Mouse (Mus musculus): ENCODE data around the gene Aak1. TPM values are rescaled to one million over a fixed set of nuclear protein-coding genes. Genes with fewer than 3 reads are reported as not detected.

Gene Aak1
- total and polyA plus RNA-seq, 2 experiments from 2014 or later: 9.2 to 46.7 TPM

GRCm38 (mm10) chr6:86849692-86850445 is 552 bp downstream of the Aak1 start:
- peak overlapping the region; percentile 98 for H3K27ac ChIP-seq (ENCODE audit: low read depth)
- no peaks in the 10 kb centered on the region for H3K36me3 ChIP-seq (replicated peaks; ENCODE audit: control insufficient read depth, insufficient read depth, low read length)
- H3K4me3 ChIP-seq (ENCODE audit: low read depth, low read length): peak overlapping the region; percentile 86
- H3K9ac ChIP-seq (replicated peaks; ENCODE audit: low read depth, low read length): peak overlapping the region; percentile 87
- no peaks in the 10 kb centered on the region for H3K27me3 ChIP-seq (ENCODE audit: control insufficient read depth, insufficient read depth, low read length)
- TF ChIP-seq EP300 (IDR thresholded peaks at IDR 0.05; ENCODE audit: low read depth): no peak
- no peak for TF ChIP-seq CTCF (IDR thresholded peaks at IDR 0.05; ENCODE audit: low read depth)
- H3K4me1 ChIP-seq (ENCODE audit: control insufficient read depth, insufficient read depth): peaks cover 35% of the 10 kb centered on the region
- ATAC-seq (ENCODE audit: insufficient read depth, low read depth) (peak; percentile 34), DNase-seq (ENCODE audit: low spot score) (peak; percentile 61)
- no peaks in the 10 kb centered on the region for H3K9me3 ChIP-seq (replicated peaks; ENCODE audit: control insufficient read depth, low read length)
- peak overlapping the region; percentile 75 for H3K4me2 ChIP-seq (ENCODE audit: low read depth, low read length)
- WGBS: under 1% methylated on average over 35 of the region's 36 CpGs

- DNase-seq (ENCODE audit: low spot score) (no peak), ATAC-seq (ENCODE audit: insufficient read depth, low read depth) (no peak)
- H3K9ac ChIP-seq (replicated peaks; ENCODE audit: low read depth, low read length): peak overlapping the region; percentile 87
- peaks cover 5% of the 10 kb centered on the region; the same call in 1 of the 2 replicates for H3K36me3 ChIP-seq (replicated peaks; ENCODE audit: control insufficient read depth, insufficient read depth, low read length)
- H3K9me3 ChIP-seq (replicated peaks; ENCODE audit: control insufficient read depth, low read length): no peaks in the 10 kb centered on the region
- no peaks in the 10 kb centered on the region for H3K27me3 ChIP-seq (ENCODE audit: control insufficient read depth, insufficient read depth, low read length)
- peak overlapping the region; percentile 98 for H3K27ac ChIP-seq (ENCODE audit: low read depth)
- peak overlapping the region; percentile 86 for H3K4me3 ChIP-seq (ENCODE audit: low read depth, low read length)
- TF ChIP-seq CTCF (IDR thresholded peaks at IDR 0.05; ENCODE audit: low read depth) (no peak), EP300 (IDR thresholded peaks at IDR 0.05; ENCODE audit: low read depth) (no peak)
- H3K4me1 ChIP-seq (ENCODE audit: control insufficient read depth, insufficient read depth): peaks cover 37% of the 10 kb centered on the region
- WGBS: 4% methylated on average over 4 of the region's 4 CpGs
- peak overlapping the region; percentile 75 for H3K4me2 ChIP-seq (ENCODE audit: low read depth, low read length)
These were observed 1.3 kb downstream of the Aak1 start for GRCm38 (mm10) chr6:86850588-86850987.

GRCm38 (mm10) chr6:86851561-86851960 is 2.2 kb downstream of the Aak1 start:
- Histone ChIP-seq H3K9ac (replicated peaks; ENCODE audit: low read depth, low read length) (peak overlapping the region; percentile 87; the same call in 1 of the 2 replicates), H3K4me2 (ENCODE audit: low read depth, low read length) (peak overlapping the region; percentile 75), H3K9me3 (replicated peaks; ENCODE audit: control insufficient read depth, low read length) (no peaks in the 10 kb centered on the region), H3K4me1 (ENCODE audit: control insufficient read depth, insufficient read depth) (peaks cover 37% of the 10 kb centered on the region), H3K27me3 (ENCODE audit: control insufficient read depth, insufficient read depth, low read length) (no peaks in the 10 kb centered on the region), H3K27ac (ENCODE audit: low read depth) (peak overlapping the region; percentile 98), H3K36me3 (replicated peaks; ENCODE audit: control insufficient read depth, insufficient read depth, low read length) (peaks cover 7% of the 10 kb centered on the region; the same call in 1 of the 2 replicates), H3K4me3 (ENCODE audit: low read depth, low read length) (peak overlapping the region; percentile 86)
- WGBS: 3% methylated on average over 1 of the region's 1 CpGs
- ATAC-seq (ENCODE audit: insufficient read depth, low read depth) (no peak), DNase-seq (ENCODE audit: low spot score) (no peak)
- no peak for TF ChIP-seq CTCF (IDR thresholded peaks at IDR 0.05; ENCODE audit: low read depth)

GRCm38 (mm10) chr6:86853928-86854327 is 4.6 kb downstream of the Aak1 start:
- peaks cover 37% of the 10 kb centered on the region for H3K4me1 ChIP-seq (ENCODE audit: control insufficient read depth, insufficient read depth)
- H3K4me3 ChIP-seq (ENCODE audit: low read depth, low read length): no peak overlapping the region
- no peak overlapping the region for H3K9ac ChIP-seq (replicated peaks; ENCODE audit: low read depth, low read length)
- WGBS: 86% methylated on average over 3 of the region's 3 CpGs
- no peak overlapping the region for H3K27ac ChIP-seq (ENCODE audit: low read depth)
- no peak overlapping the region for H3K4me2 ChIP-seq (ENCODE audit: low read depth, low read length)
- DNase-seq (ENCODE audit: low spot score) (no peak), ATAC-seq (ENCODE audit: insufficient read depth, low read depth) (no peak)
- TF ChIP-seq CTCF (IDR thresholded peaks at IDR 0.05; ENCODE audit: low read depth): no peak
- no peak for TF ChIP-seq EP300 (IDR thresholded peaks at IDR 0.05; ENCODE audit: low read depth)
- no peaks in the 10 kb centered on the region for H3K27me3 ChIP-seq (ENCODE audit: control insufficient read depth, insufficient read depth, low read length)
- peaks cover 10% of the 10 kb centered on the region; the same call in 1 of the 2 replicates for H3K36me3 ChIP-seq (replicated peaks; ENCODE audit: control insufficient read depth, insufficient read depth, low read length)
- no peaks in the 10 kb centered on the region for H3K9me3 ChIP-seq (replicated peaks; ENCODE audit: control insufficient read depth, low read length)

- 68% methylated on average over 4 of the region's 4 CpGs for WGBS
- H3K36me3 ChIP-seq (replicated peaks; ENCODE audit: control insufficient read depth, insufficient read depth, low read length): peaks cover 20% of the 10 kb centered on the region; the same call in 1 of the 2 replicates
- no peak overlapping the region for H3K4me3 ChIP-seq (ENCODE audit: low read depth, low read length)
- H3K4me1 ChIP-seq (ENCODE audit: control insufficient read depth, insufficient read depth): peaks cover 37% of the 10 kb centered on the region
- ATAC-seq (ENCODE audit: insufficient read depth, low read depth) (no peak), DNase-seq (ENCODE audit: low spot score) (no peak)
- H3K9ac ChIP-seq (replicated peaks; ENCODE audit: low read depth, low read length): no peak overlapping the region
- no peaks in the 10 kb centered on the region for H3K9me3 ChIP-seq (replicated peaks; ENCODE audit: control insufficient read depth, low read length)
- no peaks in the 10 kb centered on the region for H3K27me3 ChIP-seq (ENCODE audit: control insufficient read depth, insufficient read depth, low read length)
- H3K4me2 ChIP-seq (ENCODE audit: low read depth, low read length): no peak overlapping the region
- no peak overlapping the region for H3K27ac ChIP-seq (ENCODE audit: low read depth)
- no peak for TF ChIP-seq EP300 (IDR thresholded peaks at IDR 0.05; ENCODE audit: low read depth)
- no peak for TF ChIP-seq CTCF (IDR thresholded peaks at IDR 0.05; ENCODE audit: low read depth)
These were observed 5.6 kb downstream of the Aak1 start for GRCm38 (mm10) chr6:86854941-86855340.
